Mouse (Mus musculus) liver, postnatal 0 days (tissue): Measurements from ENCODE around the gene Ppp1r10. TPM values are rescaled to one million over a fixed set of nuclear protein-coding genes. Genes with fewer than 3 reads are reported as not detected.

Experiments
- ATAC-seq: fragments of 200-750 bp; cut with Nextera tagmentation; 2 replicates; pipeline ENCODE4 v1.8.0; 2017; ENCODE audit warnings: mild to moderate bottlenecking, moderate library complexity
- DNase-seq: peaks from one replicate; pipeline ENCODE4 v3.0.0-alpha.2; 2016
- H3K27ac ChIP-seq: fragments of 300-500 bp; sonication (generic); 2 replicates; pipeline ENCODE4 v1.5.1; 2014; ENCODE audit warnings: antibody characterized with exemption, moderate library complexity, mild to moderate bottlenecking, low read depth
- H3K27me3 ChIP-seq: fragments of 300-500 bp; sonication (generic); 2 replicates; pipeline ENCODE4 v1.6.1; 2014; ENCODE audit warnings: low read length, control low read depth, mixed read lengths; ENCODE audit not compliant: insufficient read depth
- H3K36me3 ChIP-seq: fragments of 300-500 bp; sonication (generic); replicated peaks from 2 replicates; pipeline ENCODE4 v1.6.1; 2014; ENCODE audit warnings: mild to moderate bottlenecking, control low read depth, low read length, moderate library complexity, mixed read lengths; ENCODE audit not compliant: insufficient read depth
- H3K4me1 ChIP-seq: fragments of 300-500 bp; sonication (generic); 2 replicates; pipeline ENCODE4 v1.6.1; 2014; ENCODE audit warnings: antibody characterized with exemption, mild to moderate bottlenecking, control low read depth; ENCODE audit not compliant: insufficient read depth
- H3K4me2 ChIP-seq: fragments of 300-500 bp; sonication (generic); 2 replicates; pipeline ENCODE4 v1.6.1; 2014; ENCODE audit warnings: low read depth, mild to moderate bottlenecking, low read length, moderate library complexity, mixed read lengths
- H3K4me3 ChIP-seq: fragments of 300-500 bp; sonication (generic); 2 replicates; pipeline ENCODE4 v1.5.1; 2014; ENCODE audit warnings: low read depth, low read length
- H3K9ac ChIP-seq: fragments of 300-500 bp; sonication (generic); replicated peaks from 2 replicates; pipeline ENCODE4 v1.6.1; 2014; ENCODE audit warnings: mild to moderate bottlenecking, moderate library complexity
- H3K9me3 ChIP-seq: fragments of 300-500 bp; sonication (generic); 2 replicates; pipeline ENCODE4 v1.6.1; 2016; ENCODE audit warnings: mild to moderate bottlenecking, control low read depth, low read length, mixed read lengths
- CTCF ChIP-seq: sonication (generic); IDR thresholded peaks from 2 replicates; pipeline ENCODE4 v1.5.1; 2016; ENCODE audit warnings: antibody characterized with exemption, low read depth
- EP300 ChIP-seq: IDR thresholded peaks from 2 replicates; pipeline ENCODE4 v1.6.1; 2016; ENCODE audit warnings: antibody characterized with exemption, low read depth, mild to moderate bottlenecking
- WGBS: fragments of 180-500 bp; shearing (Covaris S2); extraction: QIAGEN DNeasy Blood & Tissue Kit; methylation state at CpG from one replicate; pipeline ENCODE4 v1.1.7; 2014; ENCODE audit not compliant: insufficient replicate concordance; 5-methylcytosine and 5-hydroxymethylcytosine counted together
- polyA plus RNA-seq: library from polyadenylated mRNA; unstranded; fragments of >200 nt; fragmentation: Nextera tagmentation; extraction: Ambion mirVana; gene quantifications from 2 replicates; pipeline ENCODE4 v1.2.1, GENCODE M21; 2015

Ppp1r10 gene
- polyA plus RNA-seq, 1 experiment from 2014 or later, result 15.9 TPM

- ATAC-seq, result no peak
- Histone ChIP-seq H3K4me1 (peaks cover 19% of the 10 kb centered on the region), H3K36me3 (peaks cover 25% of the 10 kb centered on the region), H3K9ac (no peak overlapping the region), H3K4me3 (no peak overlapping the region), H3K27ac (no peak overlapping the region), H3K9me3 (no peaks in the 10 kb centered on the region), H3K4me2 (no peak overlapping the region), H3K27me3 (no peaks in the 10 kb centered on the region)
- no peak for DNase-seq
- WGBS, result 85% methylated on average over 2 of the region's 2 CpGs
- no peak for TF ChIP-seq EP300
- no peak for TF ChIP-seq CTCF
Measured at GRCm38 (mm10) chr17:35967621-35968020, 51.4 kb downstream of the Ppp1r10 start.

- DNase-seq (peak; percentile 100), ATAC-seq (peak; percentile 96)
- peak within 1 kb of the TSS; percentile 90 for H3K4me2 ChIP-seq
- no peaks in the 10 kb centered on the region for H3K27me3 ChIP-seq
- peak within 1 kb of the TSS; percentile 86 for H3K9ac ChIP-seq
- TF ChIP-seq CTCF (no peak), EP300 (no peak)
- peak within 1 kb of the TSS; percentile 93 for H3K27ac ChIP-seq
- H3K4me3 ChIP-seq, result peak within 1 kb of the TSS; percentile 95
- peaks cover 16% of the 10 kb centered on the region for H3K36me3 ChIP-seq
- no peaks in the 10 kb centered on the region for H3K9me3 ChIP-seq
- peaks cover 19% of the 10 kb centered on the region for H3K4me1 ChIP-seq
- WGBS, result under 1% methylated on average over 48 of the region's 68 CpGs
Measured at GRCm38 (mm10) chr17:35969418-35970389, 53.5 kb downstream of the Ppp1r10 start, which contains the start of gene Abcf1. Gene Abcf1, minus strand, starts transcription at chr17:35969761.

- Histone ChIP-seq H3K9me3 (no peaks in the 10 kb centered on the region), H3K36me3 (peaks cover 14% of the 10 kb centered on the region; the same call in 1 of the 2 replicates), H3K4me3 (no peak overlapping the region), H3K4me2 (no peak overlapping the region), H3K27me3 (no peaks in the 10 kb centered on the region), H3K4me1 (peaks cover 19% of the 10 kb centered on the region), H3K27ac (no peak overlapping the region), H3K9ac (no peak overlapping the region)
- DNase-seq (no peak), ATAC-seq (no peak)
- TF ChIP-seq CTCF, result no peak
- no peak for TF ChIP-seq EP300
- WGBS, result 29% methylated on average over 1 of the region's 1 CpGs
Measured at GRCm38 (mm10) chr17:35972131-35972530, 55.9 kb downstream of the Ppp1r10 start.

- peak overlapping the region; percentile 80 for H3K4me3 ChIP-seq
- DNase-seq (peak; percentile 56), ATAC-seq (peak; percentile 56)
- H3K4me2 ChIP-seq, result peak overlapping the region; percentile 92
- H3K9me3 ChIP-seq, result no peaks in the 10 kb centered on the region
- H3K4me1 ChIP-seq, result peaks cover 10% of the 10 kb centered on the region
- H3K36me3 ChIP-seq, result peaks cover 24% of the 10 kb centered on the region
- H3K9ac ChIP-seq, result peak overlapping the region; percentile 64
- no peaks in the 10 kb centered on the region for H3K27me3 ChIP-seq
- under 1% methylated on average over 41 of the region's 41 CpGs for WGBS
- TF ChIP-seq EP300 (no peak), CTCF (no peak)
- peak overlapping the region; percentile 91 for H3K27ac ChIP-seq
Measured at GRCm38 (mm10) chr17:35978811-35979400, 62.7 kb downstream of the Ppp1r10 start.

GRCm38 (mm10) chr17:35979401-35980362, 63.4 kb downstream of the Ppp1r10 start, which contains the start of the genes Gnl1 and Prr3:
Gene Gnl1, plus strand, starts transcription at chr17:35979851.
Gene Prr3, minus strand, starts transcription at chr17:35980236.
- peak within 1 kb of the TSS; percentile 80 for H3K4me3 ChIP-seq
- H3K4me1 ChIP-seq, result peaks cover 10% of the 10 kb centered on the region
- H3K4me2 ChIP-seq, result peak within 1 kb of the TSS; percentile 92
- peaks cover 21% of the 10 kb centered on the region for H3K36me3 ChIP-seq
- DNase-seq, result peak; percentile 91
- no peaks in the 10 kb centered on the region for H3K27me3 ChIP-seq
- WGBS, result under 1% methylated on average over 76 of the region's 109 CpGs
- peak within 1 kb of the TSS; percentile 64 for H3K9ac ChIP-seq
- peak; percentile 89 for ATAC-seq
- H3K27ac ChIP-seq, result peak within 1 kb of the TSS; percentile 91
- no peaks in the 10 kb centered on the region for H3K9me3 ChIP-seq
- no peak for TF ChIP-seq EP300
- TF ChIP-seq CTCF, result no peak; the same call in 1 of the 2 replicates
